Mouse (Mus musculus): ENCODE measurements around the gene Avpi1.

Gene Avpi1

DNA sequence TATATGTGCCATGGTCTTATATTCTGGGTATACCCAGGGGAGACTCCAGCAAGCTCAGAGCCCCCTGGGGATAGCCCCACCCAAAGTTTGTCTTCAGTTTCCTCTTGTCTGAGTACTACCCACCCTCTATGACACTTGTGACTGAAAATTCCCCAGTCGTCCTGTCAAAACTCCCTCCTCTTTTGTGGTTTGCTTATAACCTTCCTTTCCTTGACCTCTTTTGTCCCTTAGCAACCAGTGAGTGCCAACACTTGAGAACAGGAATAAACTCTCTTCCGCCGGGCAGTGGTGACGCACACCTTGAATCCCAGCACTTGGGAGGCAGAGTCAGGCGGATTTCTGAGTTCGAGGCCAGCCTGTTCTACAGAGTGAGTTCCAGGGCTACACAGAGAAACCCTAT is 15.2 kb upstream of the Avpi1 start:
- DNase-seq: no peak

DNA sequence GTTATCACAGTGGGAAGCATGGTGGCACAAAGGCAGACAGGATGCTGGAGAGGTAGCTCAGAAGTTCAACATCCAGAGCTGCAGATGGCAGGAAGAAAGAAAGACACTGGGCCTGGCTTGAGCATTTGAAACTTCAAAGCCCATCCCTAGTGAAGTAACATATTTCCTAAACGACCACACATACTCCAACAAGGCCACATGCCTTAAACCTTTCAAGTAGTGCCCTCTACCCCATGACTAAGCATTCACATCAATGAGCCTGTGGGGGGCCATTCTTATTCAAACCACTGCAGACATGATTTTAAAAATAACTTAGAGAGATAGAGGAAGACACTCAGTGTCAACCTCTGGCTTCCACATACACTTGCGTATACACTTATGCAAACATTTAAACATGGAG is 13.9 kb upstream of the Avpi1 start:
- DNase-seq: no peak

DNA sequence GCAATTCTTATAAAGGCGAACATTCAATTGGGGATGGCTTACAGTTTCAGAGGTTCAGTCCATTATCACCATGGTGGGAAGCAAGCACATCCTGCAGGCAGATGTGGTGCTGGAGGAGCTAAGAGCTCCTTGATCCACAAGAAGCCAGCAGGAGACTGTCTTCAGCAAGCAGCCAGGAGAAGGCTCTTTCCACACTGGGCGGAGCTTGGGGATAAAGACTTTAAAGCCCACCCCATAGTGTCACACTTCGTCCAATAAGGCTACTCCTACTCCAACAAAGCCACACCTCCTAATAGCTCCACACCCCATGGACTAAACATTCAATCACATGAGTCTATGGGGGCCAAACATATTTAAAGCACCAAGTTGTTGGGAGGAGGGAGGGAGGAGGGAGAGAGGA is 13.1 kb upstream of the Avpi1 start:
- DNase-seq: no peak

DNA sequence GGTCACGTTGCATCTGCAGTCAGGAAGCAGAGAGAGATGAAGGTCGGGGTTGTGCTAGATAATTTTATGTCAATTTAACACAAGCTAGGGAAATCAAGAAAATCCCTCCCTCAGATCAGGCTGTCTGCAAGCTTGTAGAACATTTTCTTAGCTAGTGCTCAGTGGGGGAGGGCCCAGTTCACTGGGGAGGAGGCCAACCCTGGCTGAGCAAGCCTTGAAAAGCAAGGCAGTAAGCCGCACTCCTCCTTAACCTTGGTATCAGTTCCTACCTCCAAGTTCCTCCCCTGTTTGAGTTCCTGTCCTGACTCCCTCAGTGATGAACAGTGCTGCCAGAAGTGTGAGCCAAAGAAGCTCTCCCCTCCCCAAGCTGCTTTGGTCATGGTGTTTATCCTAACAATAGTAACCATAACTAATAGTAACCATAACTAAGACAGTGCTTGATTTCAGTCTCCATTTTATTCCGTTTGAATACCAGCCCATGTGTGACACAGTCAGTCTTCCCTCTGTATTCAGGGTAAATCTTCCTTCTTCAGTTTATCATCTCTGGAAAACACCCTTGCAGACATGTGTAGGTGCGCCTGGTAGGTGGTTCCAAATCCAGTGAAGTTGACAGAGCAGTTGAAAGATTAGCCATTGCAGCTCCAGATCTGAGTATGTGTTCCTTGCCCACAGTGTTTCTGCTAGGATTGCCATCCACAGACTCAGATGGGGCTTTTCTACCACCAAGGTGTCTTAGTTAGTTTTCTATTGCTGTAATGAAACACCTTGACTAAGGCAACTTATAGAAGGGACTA is 11.1 kb upstream of the Avpi1 start:
- DNase-seq: no peak

DNA sequence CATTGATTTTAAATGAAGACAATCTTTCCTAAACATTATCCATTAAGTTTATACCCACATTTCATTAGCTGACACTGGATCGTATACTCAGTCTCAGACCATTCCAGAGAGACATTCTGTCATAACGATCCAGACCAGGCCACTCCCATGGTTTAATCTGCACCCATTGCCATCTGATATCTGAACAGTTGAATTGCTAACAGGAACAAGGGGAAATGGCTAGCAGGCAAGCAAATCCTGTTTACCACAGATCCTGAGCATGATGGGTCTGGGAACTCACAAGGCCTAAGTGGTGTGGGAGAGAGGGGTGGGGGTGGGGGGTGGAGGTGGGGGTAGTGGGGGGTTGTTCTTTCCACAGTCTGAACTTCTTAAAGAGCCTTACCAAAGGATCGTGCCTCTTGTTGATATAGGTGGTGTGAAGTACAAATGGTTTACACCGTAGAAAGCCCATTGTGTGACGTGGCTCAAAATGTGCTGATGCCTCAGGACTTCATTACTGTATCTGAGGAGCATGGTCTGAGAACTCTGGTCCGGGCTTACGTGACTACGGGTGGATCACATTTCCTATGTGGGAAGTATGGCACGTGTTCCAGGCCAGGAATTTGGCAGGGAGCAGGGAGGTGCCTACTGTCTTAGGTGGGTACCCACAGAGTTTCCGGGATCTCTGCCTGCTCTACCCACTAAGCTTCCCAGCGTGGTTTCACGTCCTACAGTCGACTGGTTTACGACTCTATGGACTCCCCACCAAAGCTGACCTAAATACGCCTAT is 9.8 kb upstream of the Avpi1 start:
- DNase-seq: no peak

DNA sequence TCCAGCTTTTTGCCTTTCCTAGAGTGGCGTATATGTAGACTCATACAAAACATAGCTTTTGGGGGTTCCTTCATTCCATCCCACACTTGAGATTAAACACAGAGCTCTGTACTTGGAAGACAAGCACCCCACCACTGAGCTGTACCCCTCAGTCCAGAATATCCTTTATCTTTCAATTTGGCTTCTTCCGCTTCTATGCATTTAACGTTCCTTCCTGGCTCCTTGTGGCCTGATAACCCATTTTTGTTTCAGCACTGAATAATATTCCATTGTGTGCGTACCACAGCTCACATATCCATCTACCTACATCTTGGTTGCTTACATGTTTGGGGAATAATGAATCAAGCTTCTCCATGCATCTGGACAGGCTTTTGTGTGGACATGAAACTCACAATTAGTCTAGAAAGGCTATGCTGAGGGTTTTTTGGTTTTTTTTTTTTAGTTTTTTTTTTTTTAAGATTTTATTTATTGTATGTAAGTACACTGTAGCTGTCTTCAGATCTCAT is 8.4 kb upstream of the Avpi1 start:
- no peak for DNase-seq

DNA sequence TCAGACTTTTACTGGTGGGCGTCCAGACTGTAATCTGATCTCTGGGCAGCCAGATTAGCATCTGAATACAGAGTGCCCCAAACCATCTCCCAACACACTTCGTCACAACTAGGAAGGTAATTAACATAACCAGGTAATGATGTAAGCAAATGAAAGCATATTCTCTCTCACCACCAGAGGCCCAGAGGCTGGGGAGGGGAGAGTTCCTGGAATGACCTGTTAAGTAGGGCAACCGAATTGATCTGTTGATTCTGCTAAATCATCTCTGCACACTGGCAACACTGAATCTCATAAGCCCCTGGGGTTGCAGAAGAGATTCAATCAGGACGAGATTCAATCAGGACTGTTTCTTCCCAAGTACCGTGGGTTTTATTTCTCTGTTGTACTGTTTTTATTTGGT is 7.3 kb upstream of the Avpi1 start:
- no peak for DNase-seq

DNA sequence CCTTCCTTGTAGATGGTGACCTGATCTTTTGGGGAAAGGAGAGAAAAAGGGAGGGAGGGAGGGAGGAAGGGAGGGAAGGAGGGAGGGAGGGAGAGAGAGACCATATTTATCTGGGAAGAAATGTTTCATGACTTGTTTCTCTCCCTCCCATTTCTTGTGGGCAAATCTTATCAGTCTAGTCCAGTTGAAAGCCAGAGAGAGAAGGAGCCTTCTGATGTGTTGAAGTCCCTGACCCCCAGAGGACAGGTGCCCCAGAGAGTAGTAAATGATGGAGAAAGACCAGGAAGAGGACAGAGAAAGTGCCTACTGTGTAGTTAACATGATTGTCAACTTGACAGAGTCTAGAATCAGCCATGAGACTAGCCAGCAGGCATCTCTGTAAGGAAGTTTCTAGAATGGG is 6.2 kb upstream of the Avpi1 start:
- no peak for DNase-seq

DNA sequence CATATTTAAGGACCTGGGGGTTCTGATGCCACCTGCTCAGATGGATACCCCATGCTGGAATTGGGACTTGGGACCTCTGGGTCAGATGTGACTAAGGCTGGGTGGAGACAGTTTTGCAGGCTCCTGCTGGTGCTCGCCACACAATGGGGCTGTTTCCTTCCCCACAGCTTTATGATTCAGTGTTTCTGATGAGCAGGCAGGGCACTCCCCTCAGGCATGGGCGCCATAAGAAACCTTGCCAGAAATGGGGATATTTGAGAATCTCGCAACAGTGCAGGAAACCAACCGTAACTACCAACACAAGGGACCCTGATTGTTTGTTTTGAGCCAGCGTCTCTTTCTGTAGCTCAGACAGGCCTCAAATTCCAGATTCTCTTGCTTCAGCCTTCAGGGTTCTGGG is 2.2 kb upstream of the Avpi1 start:
- no peak for DNase-seq

DNA sequence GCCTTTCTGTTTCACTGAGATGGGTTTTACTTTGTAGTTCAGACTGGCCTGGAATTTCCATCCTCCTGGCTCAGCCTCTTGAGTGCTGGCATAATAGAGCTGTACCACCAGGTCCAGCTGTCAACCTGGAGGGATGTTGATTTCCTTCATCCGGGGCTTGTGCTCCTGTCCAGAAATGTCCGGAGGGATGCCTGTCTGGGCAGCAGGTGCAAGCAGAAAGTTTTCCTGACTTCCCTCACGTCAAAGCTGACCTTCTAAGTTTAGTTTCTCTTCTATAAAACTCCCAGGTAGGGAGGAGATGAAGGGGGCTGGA is 1.4 kb upstream of the Avpi1 start:
- no peak for DNase-seq

DNA sequence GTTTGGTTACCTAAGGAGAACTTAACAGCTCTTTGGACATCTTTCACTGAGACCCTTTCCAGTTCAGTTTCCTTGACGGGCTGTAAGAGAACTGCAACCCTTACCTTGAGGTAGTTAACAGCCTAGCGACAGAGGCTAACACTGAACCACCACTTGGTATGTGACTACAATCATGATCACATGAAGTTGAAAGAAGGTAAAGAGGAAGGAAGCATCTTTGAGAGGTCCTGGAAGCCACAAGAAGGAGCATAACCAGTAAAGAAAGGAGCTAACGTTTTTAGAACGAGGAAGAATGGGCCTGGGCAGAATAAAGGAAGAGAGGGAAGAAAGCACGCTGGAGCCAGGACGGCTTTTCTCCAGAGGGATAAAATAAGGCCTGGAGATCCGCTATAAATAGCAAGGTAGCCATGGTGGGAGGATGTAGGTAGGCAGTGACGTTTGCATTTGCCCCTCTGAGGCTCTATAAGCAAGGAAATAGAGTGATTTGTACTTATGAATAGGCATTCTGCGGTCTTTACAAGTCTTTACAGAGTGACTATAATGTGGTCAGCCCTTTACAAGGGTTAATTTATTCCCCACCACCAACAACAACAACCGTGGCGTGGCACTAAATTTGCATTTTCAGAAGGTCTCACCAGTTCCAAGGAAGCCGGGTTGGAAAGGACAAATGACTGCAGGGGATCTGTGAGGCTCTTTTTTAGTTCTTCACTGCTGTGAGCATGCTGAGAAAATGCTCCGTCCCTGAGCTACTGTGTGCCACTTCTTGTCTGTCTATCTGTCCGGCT is 842 bp upstream of the Avpi1 start:
- DNase-seq: no peak

DNA sequence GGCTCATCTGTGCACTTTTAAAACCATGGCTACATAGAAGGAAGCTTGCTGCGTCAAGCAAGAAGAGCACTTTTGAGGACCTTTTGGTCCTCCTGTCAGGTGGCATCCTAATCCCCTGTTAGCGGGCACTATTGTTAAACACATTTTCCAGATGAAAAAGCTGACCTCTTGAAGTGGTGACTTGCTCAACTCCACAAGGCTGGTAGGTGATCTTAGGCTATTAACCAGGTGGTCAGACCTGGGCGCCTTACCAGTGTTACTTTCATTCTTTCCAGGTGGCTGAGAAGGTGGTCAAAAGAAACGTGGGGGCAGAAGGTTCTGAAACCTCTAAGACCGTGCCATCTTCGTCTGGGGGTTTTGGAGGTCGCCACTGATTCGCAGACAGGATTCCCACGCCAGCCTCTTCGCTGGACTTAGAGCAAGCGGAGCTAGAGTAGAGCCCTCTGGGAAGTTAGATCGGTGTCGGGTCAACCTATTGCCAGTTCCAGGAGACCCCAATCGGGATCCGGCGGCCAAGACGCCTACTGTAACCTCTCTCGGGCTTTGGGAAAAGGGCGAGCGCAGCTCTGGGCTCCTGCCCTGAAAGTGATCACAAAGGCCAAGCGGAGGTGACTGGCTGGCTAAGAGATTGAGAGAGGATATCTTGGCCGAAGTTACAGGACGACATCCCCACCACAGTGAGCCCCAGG is 663 bp downstream of the Avpi1 start:
- peak; percentile 37 for DNase-seq

DNA sequence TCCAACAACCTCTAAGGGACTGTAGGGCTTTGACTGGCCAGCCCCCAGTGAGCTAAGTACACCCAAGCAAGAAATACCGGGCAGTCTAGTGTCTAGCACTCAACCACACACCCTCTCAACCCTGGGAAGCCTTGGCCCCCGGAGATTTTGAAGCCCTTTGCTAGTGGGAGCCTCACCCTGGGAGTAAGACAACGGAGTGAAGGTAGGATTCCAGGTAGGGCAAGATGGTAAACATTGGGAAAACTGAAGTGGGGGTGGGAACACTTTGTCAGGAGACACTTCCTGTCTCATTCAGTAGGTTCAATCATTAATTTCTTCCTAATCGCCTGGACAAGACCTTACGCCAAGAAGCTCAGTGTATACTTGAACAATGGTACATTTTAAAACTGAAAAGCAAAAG is 1.8 kb downstream of the Avpi1 start:
- no peak for DNase-seq

DNA sequence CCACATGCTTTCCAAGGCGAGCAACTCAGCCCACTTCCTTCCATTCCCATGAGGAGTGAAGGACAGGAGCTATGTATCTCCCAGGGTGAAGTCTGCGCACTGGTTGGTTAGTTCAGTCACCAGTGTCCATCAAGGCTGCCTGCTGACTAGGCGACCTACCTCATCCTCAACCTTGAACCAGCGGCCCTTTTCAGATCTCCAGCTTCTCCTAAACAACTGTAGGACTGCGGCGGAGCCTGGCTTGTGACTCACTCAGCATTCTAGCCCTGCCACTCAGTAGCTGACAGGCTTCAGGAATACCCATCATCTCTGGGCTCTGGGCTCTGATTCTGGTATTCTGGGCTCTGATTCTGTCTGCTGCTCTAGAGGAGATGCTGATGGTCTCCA is 2.6 kb downstream of the Avpi1 start:
- DNase-seq: no peak

DNA sequence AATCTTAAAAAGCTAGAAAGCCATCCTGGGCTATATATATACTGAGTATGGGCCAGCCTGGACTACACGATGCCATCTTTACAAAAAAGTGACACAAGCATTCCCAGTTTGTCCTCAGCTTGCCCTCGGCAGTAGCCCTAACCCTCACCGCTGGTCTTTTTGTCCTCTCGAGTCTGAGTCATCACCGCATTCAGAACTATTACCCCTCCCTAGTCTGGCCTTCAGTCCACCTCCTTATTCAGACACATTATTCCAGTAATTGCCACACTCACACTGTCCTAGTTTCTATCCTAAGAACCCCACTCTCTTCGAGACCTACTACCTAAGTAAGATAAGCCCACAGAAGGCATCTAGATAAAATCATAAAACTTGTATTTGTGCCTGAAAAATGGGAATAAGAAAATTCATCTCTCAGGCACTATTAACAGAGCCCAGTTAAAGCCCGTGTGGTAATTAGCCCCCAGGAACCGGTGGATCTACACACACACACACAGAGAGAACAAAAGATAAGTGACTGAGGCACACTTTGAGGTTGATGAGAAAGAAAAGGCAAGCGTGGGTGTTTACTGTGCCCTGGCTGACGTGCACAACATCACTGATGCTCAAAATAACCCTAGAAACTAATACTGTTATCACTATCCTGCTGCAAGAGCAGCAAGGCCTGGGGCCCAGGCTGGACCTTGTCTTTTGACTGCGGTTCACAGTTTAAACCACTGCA is 3.2 kb downstream of the Avpi1 start:
- DNase-seq: no peak

DNA sequence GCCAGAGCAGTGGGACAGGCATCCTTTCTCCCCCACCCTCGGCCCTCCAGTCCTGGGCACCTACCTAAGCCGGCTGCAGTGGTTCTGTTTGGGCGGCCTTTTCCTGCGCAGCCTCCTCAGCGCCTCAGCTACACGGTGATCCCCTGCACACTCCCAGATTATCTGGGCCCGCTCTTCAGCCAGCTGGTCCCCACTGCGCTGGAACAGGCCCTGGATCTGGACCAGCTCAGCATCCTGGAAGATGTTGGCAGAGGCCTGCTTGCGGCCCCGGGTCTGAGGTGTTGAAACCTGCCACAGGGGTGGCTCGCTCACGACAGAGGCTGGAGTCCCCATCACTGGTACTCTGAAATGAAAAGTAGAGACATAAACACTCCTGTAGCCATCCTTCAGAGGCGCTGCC is 4.2 kb downstream of the Avpi1 start:
- no peak for DNase-seq

DNA sequence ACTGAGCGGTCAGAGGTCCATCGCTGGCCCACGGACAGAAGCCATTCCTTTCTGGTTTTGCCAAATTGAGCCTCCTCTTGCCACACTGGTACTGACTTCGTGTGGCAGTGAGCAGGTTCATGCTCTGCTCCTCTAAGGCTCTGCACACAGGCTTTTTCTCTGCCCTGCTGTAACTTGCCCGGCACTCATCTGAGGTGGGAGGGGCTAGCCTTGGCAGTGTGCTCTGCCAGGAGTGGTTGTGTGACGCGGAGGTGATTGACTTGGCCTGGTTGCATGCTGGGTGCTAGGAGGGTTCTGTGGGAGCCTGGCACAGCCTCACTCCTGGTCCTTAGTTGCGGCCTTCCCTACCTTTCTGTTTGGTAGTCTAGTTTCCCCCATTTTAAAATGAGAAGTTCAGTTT is 8.4 kb downstream of the Avpi1 start:
- DNase-seq: no peak

DNA sequence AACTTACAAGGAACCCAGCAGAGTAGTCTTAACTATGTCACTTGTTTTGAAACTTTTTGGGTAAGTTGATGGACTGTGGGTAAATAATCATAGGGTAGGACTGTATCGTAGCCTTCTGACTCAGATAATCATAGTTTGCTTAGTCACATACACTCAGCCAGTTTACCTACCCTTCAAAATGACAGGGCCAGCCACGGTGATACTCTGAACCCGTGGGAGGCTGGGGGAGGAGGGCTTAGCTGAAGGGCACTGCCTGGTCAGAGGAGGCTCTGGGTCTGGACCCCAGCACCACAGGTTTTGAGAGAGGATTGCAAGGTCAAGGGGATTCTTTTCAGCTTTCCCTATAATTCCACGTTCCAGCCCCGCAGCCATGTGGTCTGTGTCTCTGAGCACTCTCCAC is 10.3 kb downstream of the Avpi1 start:
- DNase-seq: no peak

DNA sequence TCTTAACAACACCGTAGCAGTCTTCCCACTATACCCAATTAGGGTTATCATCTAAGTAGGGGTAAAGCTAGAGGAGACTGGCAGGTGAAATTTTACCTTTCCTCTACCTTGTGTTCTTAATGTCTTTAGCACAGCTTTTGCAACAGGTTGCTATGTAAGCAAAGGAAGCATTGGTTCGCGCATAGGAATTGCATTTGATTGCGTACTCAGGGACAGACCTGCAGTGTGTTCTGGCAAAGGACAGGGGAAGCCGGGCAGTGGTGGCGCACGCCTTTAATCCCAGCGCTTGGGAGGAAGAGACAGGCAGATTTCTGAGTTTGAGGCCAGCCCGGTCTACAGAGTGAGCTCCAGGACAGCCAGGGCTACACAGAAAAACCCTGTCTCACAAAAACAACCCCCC is 10.7 kb downstream of the Avpi1 start:
- no peak for DNase-seq

DNA sequence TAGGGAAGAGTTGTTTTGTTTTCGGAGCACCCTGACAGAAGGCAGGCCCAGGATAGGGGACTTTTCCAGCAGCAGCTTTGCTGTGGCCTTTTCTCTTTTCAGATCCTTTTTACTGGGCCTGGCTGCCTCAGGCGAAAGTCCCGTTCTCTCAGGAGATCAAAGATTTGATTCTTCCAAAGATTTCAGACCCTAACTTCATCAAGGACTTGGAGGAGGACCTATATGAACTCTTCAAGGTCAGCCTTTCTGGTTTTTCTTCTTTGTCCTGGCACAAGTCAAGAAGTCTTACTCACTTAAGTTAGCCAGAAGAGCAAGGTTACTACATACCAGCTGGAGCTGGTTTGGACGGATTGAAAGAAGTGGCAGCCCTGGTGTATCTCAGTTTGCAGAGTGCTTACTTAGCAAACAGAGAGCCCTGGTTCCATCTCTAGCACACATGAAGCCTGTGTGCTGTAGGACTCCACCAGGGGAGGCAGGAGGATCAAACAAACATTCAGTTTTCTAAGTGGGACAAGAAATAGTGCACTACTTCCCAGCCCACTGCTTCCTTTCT is 13.0 kb downstream of the Avpi1 start:
- no peak for DNase-seq

DNA sequence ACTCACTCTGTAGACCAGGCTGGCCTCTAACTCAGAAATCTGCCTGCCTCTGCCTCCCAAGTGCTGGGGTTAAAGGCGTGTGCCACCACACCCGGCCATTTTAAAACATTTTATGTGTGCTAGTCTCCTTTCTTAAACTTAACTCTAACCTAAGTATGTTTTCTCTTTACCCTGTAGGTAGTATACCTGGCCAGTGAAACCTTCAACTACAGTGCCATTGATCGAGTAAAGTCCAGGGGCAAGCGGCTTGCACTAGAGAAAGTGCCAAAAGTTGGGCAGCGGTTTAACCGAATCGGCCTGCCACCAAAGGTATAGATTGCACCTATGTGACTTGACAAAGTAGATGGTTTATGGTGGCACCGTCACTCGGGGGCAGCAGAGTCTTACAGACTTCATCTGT is 24.2 kb downstream of the Avpi1 start:
- DNase-seq: no peak

DNA sequence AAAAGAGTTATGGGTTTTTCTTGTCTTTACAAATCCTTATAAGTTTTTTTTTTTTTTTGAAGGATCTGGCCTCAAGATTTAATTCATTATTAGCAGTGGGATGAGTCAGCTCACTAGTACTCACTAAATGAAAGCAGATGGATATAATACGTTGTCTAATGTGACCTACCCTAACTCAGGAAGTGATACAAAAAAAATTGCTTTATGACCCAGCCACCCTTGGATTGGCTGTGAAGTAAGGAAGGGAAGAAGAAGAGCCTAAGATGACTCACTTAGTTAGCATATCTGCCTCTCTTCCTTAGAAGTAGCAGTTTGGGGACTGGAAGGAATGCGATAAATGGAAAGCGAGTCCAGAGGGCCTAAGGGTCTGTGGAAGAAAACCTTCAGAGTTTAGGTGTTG is 29.5 kb downstream of the Avpi1 start:
- DNase-seq: no peak

Measured in embryo, embryonic 11 days (tissue).